Mouse (Mus musculus) ES-E14 (cell line): ENCODE measurements around the gene Lingo1.

Experiments used
- HCFC1 ChIP-seq: IDR thresholded peaks from 2 replicates; pipeline ENCODE4 v1.6.1; 2012; ENCODE audit warnings: low read length, inconsistent platforms, borderline replicate concordance; ENCODE audit not compliant: insufficient read depth
- ZC3H11A ChIP-seq: IDR thresholded peaks from 2 replicates; pipeline ENCODE4 v1.6.1; 2012; ENCODE audit warnings: low read depth, mild to moderate bottlenecking, inconsistent platforms, low read length, borderline replicate concordance

- no peak for TF ChIP-seq HCFC1
- TF ChIP-seq ZC3H11A: no peak
Observed at GRCm38 (mm10) chr9:56706482-56707085, 89.7 kb downstream of the Lingo1 start.
